Mouse (Mus musculus): Measurements from ENCODE around the gene Cmas.

The Cmas gene

GRCm38 (mm10) chr6:142793468-142793867 is 37.0 kb downstream of the Cmas start:
- peak; percentile 51 for DNase-seq

- no peak for DNase-seq
Measured at GRCm38 (mm10) chr6:142795087-142795486, 38.6 kb downstream of the Cmas start.

- DNase-seq: no peak
Measured at GRCm38 (mm10) chr6:142795655-142796441, 39.4 kb downstream of the Cmas start.

- DNase-seq: no peak
Measured at GRCm38 (mm10) chr6:142797996-142798395, 41.5 kb downstream of the Cmas start.

- DNase-seq: no peak
Measured at GRCm38 (mm10) chr6:142798837-142799236, 42.4 kb downstream of the Cmas start.

- DNase-seq: no peak
Measured at GRCm38 (mm10) chr6:142799704-142800374, 43.4 kb downstream of the Cmas start.

- no peak for DNase-seq
Measured at GRCm38 (mm10) chr6:142801687-142802086, 45.2 kb downstream of the Cmas start.

GRCm38 (mm10) chr6:142802617-142803525 is 46.4 kb downstream of the Cmas start:
- no peak for DNase-seq

- no peak for DNase-seq
Measured at GRCm38 (mm10) chr6:142804402-142804801, 47.9 kb downstream of the Cmas start, which contains the start of gene Sult6b2. Gene Sult6b2 (minus strand): TSS chr6:142804502.

- no peak for DNase-seq
Measured at GRCm38 (mm10) chr6:142806326-142806725, 49.8 kb downstream of the Cmas start.

GRCm38 (mm10) chr6:142809373-142810098 is 53.0 kb downstream of the Cmas start:
- DNase-seq: no peak

GRCm38 (mm10) chr6:142810239-142810638 is 53.8 kb downstream of the Cmas start:
- DNase-seq: no peak

- no peak for DNase-seq
Measured at GRCm38 (mm10) chr6:142812969-142813368, 56.5 kb downstream of the Cmas start.

GRCm38 (mm10) chr6:142814011-142814410 is 57.5 kb downstream of the Cmas start:
- DNase-seq: no peak

GRCm38 (mm10) chr6:142814495-142814921 is 58.0 kb downstream of the Cmas start:
- DNase-seq: peak; percentile 93

- DNase-seq: no peak
Measured at GRCm38 (mm10) chr6:142815513-142815912, 59.0 kb downstream of the Cmas start.

GRCm38 (mm10) chr6:142818306-142818705 is 61.8 kb downstream of the Cmas start:
- DNase-seq: no peak

GRCm38 (mm10) chr6:142823008-142823787 is 66.7 kb downstream of the Cmas start:
- no peak for DNase-seq
